Mouse (Mus musculus) lung, embryonic 15.5 days (tissue): ENCODE data around the gene Birc2. TPM values are rescaled to one million over a fixed set of nuclear protein-coding genes. Genes with fewer than 3 reads are reported as not detected.

Experiments
- ATAC-seq: fragments of 200-750 bp; cut with Nextera tagmentation; 2 replicates; pipeline ENCODE4 v1.8.0; 2017; ENCODE audit warnings: moderate number of reproducible peaks, borderline replicate concordance; ENCODE audit not compliant: low FRiP score, low TSS enrichment; ENCODE audit errors: extremely low read depth
- H3K27ac ChIP-seq: fragments of 300-500 bp; sonication (generic); 2 replicates; pipeline ENCODE4 v1.5.1; 2015; ENCODE audit warnings: moderate library complexity, mild to moderate bottlenecking, inconsistent platforms
- H3K27me3 ChIP-seq: fragments of 300-500 bp; sonication (generic); 2 replicates; pipeline ENCODE4 v1.6.1; 2015; ENCODE audit warnings: inconsistent platforms
- H3K36me3 ChIP-seq: fragments of 300-500 bp; sonication (generic); 2 replicates; pipeline ENCODE4 v1.6.1; 2015; ENCODE audit warnings: inconsistent platforms
- H3K4me1 ChIP-seq: fragments of 300-500 bp; sonication (generic); 2 replicates; pipeline ENCODE4 v1.6.1; 2015; ENCODE audit warnings: inconsistent platforms
- H3K4me2 ChIP-seq: fragments of 300-500 bp; sonication (generic); 2 replicates; pipeline ENCODE4 v1.6.1; 2015; ENCODE audit warnings: inconsistent platforms, mild to moderate bottlenecking, moderate library complexity
- H3K4me3 ChIP-seq: fragments of 300-500 bp; sonication (generic); 2 replicates; pipeline ENCODE4 v1.5.1; 2015; ENCODE audit warnings: mild to moderate bottlenecking, inconsistent platforms
- H3K9ac ChIP-seq: fragments of 300-500 bp; sonication (generic); 2 replicates; pipeline ENCODE4 v1.6.1; 2015; ENCODE audit warnings: inconsistent platforms
- H3K9me3 ChIP-seq: fragments of 300-500 bp; sonication (generic); 2 replicates; pipeline ENCODE4 v1.6.1; 2016; ENCODE audit warnings: inconsistent platforms
- WGBS: fragments of 180-500 bp; shearing (Covaris S2); methylation state at CpG from one replicate; pipeline ENCODE4 v1.1.7; 2015; 5-methylcytosine and 5-hydroxymethylcytosine counted together
- polyA plus RNA-seq: library from polyadenylated mRNA; unstranded; fragments of >200 nt; fragmentation: Nextera tagmentation; extraction: Ambion mirVana; gene quantifications from 2 replicates; pipeline ENCODE4 v1.2.1, GENCODE M21; 2015

The Birc2 gene
- 33.2 and 34.3 TPM in 2 replicates for polyA plus RNA-seq

- peaks cover 16% of the 10 kb centered on the region; the same call in 1 of the 2 replicates for H3K4me1 ChIP-seq
- peak within 1 kb of the TSS; percentile 76 for H3K4me3 ChIP-seq
- no peaks in the 10 kb centered on the region for H3K9me3 ChIP-seq
- H3K27me3 ChIP-seq, result no peaks in the 10 kb centered on the region
- H3K4me2 ChIP-seq, result peak within 1 kb of the TSS; percentile 72
- peak; percentile 98 for ATAC-seq
- peak within 1 kb of the TSS; percentile 84 for H3K9ac ChIP-seq
- H3K27ac ChIP-seq, result peak within 1 kb of the TSS; percentile 99
- under 1% methylated on average over 68 of the region's 68 CpGs for WGBS
- peaks cover 9% of the 10 kb centered on the region; the same call in 1 of the 2 replicates for H3K36me3 ChIP-seq
Observed at GRCm38 (mm10) chr9:7836905-7837805, at the start of gene Birc2. TSS of gene Birc2 (minus strand) at chr9:7837064.

- Histone ChIP-seq H3K27ac (no peak overlapping the region), H3K27me3 (no peaks in the 10 kb centered on the region), H3K36me3 (no peaks in the 10 kb centered on the region), H3K4me2 (no peak overlapping the region), H3K9ac (no peak overlapping the region), H3K4me1 (no peaks in the 10 kb centered on the region), H3K4me3 (no peak overlapping the region), H3K9me3 (no peaks in the 10 kb centered on the region)
- ATAC-seq, result no peak
- 95% methylated on average over 3 of the region's 3 CpGs for WGBS
Observed at GRCm38 (mm10) chr9:7884346-7884745, 47.5 kb upstream of the Birc2 start.

GRCm38 (mm10) chr9:7882304-7882865 is 45.5 kb upstream of the Birc2 start:
- Histone ChIP-seq H3K9ac (no peak overlapping the region), H3K4me2 (no peak overlapping the region), H3K4me1 (no peaks in the 10 kb centered on the region), H3K9me3 (no peaks in the 10 kb centered on the region), H3K27me3 (no peaks in the 10 kb centered on the region), H3K36me3 (no peaks in the 10 kb centered on the region), H3K27ac (no peak overlapping the region), H3K4me3 (no peak overlapping the region)
- 96% methylated on average over 1 of the region's 1 CpGs for WGBS
- no peak for ATAC-seq

- Histone ChIP-seq H3K4me2 (peak overlapping the region; percentile 90), H3K4me3 (peak overlapping the region; percentile 60; the same call in 1 of the 2 replicates), H3K9me3 (no peaks in the 10 kb centered on the region), H3K4me1 (0 out of 2 replicates have a peak, but pooled peaks cover 9% of the 10 kb centered on the region), H3K27me3 (no peaks in the 10 kb centered on the region), H3K36me3 (no peaks in the 10 kb centered on the region), H3K9ac (no peak overlapping the region), H3K27ac (no peak overlapping the region)
- no peak for ATAC-seq
- WGBS, result 89% methylated on average over 8 of the region's 8 CpGs
Observed at GRCm38 (mm10) chr9:7873511-7874211, 36.8 kb upstream of the Birc2 start.

- Histone ChIP-seq H3K4me2 (peak within 1 kb of the TSS; percentile 90), H3K4me1 (0 out of 2 replicates have a peak, but pooled peaks cover 9% of the 10 kb centered on the region), H3K36me3 (no peaks in the 10 kb centered on the region), H3K27ac (peak within 1 kb of the TSS; percentile 86), H3K27me3 (no peaks in the 10 kb centered on the region), H3K9ac (peak within 1 kb of the TSS; percentile 71), H3K9me3 (no peaks in the 10 kb centered on the region), H3K4me3 (peak within 1 kb of the TSS; percentile 60)
- 3% methylated on average over 26 of the region's 26 CpGs for WGBS
- ATAC-seq, result peak; percentile 81
Observed at GRCm38 (mm10) chr9:7872775-7873439, 36.0 kb upstream of the Birc2 start, which contains the start of gene Birc3. TSS of gene Birc3 (minus strand) at chr9:7873186.

- H3K9me3 ChIP-seq, result no peaks in the 10 kb centered on the region
- ATAC-seq, result peak; percentile 17; the same call in 1 of the 2 replicates
- H3K4me2 ChIP-seq, result peak overlapping the region; percentile 90
- H3K27ac ChIP-seq, result peak overlapping the region; percentile 86
- H3K4me3 ChIP-seq, result peak overlapping the region; percentile 60
- peak overlapping the region; percentile 71 for H3K9ac ChIP-seq
- no peaks in the 10 kb centered on the region for H3K36me3 ChIP-seq
- H3K4me1 ChIP-seq, result 0 out of 2 replicates have a peak, but pooled peaks cover 9% of the 10 kb centered on the region
- no peaks in the 10 kb centered on the region for H3K27me3 ChIP-seq
- 14% methylated on average over 23 of the region's 23 CpGs for WGBS
Observed at GRCm38 (mm10) chr9:7872044-7872774, 35.3 kb upstream of the Birc2 start.

- H3K9ac ChIP-seq, result no peak overlapping the region
- H3K27ac ChIP-seq, result peak overlapping the region; percentile 86
- H3K4me3 ChIP-seq, result no peak overlapping the region
- H3K36me3 ChIP-seq, result no peaks in the 10 kb centered on the region
- peak; percentile 4; the same call in 1 of the 2 replicates for ATAC-seq
- 0 out of 2 replicates have a peak, but pooled peaks cover 9% of the 10 kb centered on the region for H3K4me1 ChIP-seq
- H3K9me3 ChIP-seq, result no peaks in the 10 kb centered on the region
- WGBS, result 46% methylated on average over 4 of the region's 4 CpGs
- H3K27me3 ChIP-seq, result no peaks in the 10 kb centered on the region
- H3K4me2 ChIP-seq, result peak overlapping the region; percentile 90
Observed at GRCm38 (mm10) chr9:7871316-7872043, 34.6 kb upstream of the Birc2 start.

GRCm38 (mm10) chr9:7870556-7871315 is 33.9 kb upstream of the Birc2 start:
- H3K9ac ChIP-seq, result no peak overlapping the region
- WGBS, result 71% methylated on average over 10 of the region's 10 CpGs
- H3K27ac ChIP-seq, result peak overlapping the region; percentile 86
- H3K4me2 ChIP-seq, result no peak overlapping the region
- no peaks in the 10 kb centered on the region for H3K27me3 ChIP-seq
- H3K36me3 ChIP-seq, result no peaks in the 10 kb centered on the region
- 0 out of 2 replicates have a peak, but pooled peaks cover 9% of the 10 kb centered on the region for H3K4me1 ChIP-seq
- peak; percentile 69 for ATAC-seq
- no peaks in the 10 kb centered on the region for H3K9me3 ChIP-seq
- no peak overlapping the region for H3K4me3 ChIP-seq

- Histone ChIP-seq H3K9me3 (no peaks in the 10 kb centered on the region), H3K36me3 (no peaks in the 10 kb centered on the region), H3K27me3 (no peaks in the 10 kb centered on the region), H3K4me2 (no peak overlapping the region), H3K4me1 (0 out of 2 replicates have a peak, but pooled peaks cover 9% of the 10 kb centered on the region), H3K4me3 (no peak overlapping the region), H3K27ac (no peak overlapping the region), H3K9ac (no peak overlapping the region)
- 81% methylated on average over 4 of the region's 4 CpGs for WGBS
- no peak for ATAC-seq
Observed at GRCm38 (mm10) chr9:7868838-7869491, 32.1 kb upstream of the Birc2 start.
